Mouse (Mus musculus) ZHBTc4 (cell line): ENCODE measurements around the gene Iqce.

ENCODE experiments used
- DNase-seq: peaks from one replicate; pipeline ENCODE4 v3.0.0-alpha.2; 2011; ENCODE audit warnings: low read depth, low spot score

The Iqce gene

GRCm38 (mm10) chr5:140615321-140616109, 86.7 kb downstream of the Iqce start:
- DNase-seq, result no peak

DNA sequence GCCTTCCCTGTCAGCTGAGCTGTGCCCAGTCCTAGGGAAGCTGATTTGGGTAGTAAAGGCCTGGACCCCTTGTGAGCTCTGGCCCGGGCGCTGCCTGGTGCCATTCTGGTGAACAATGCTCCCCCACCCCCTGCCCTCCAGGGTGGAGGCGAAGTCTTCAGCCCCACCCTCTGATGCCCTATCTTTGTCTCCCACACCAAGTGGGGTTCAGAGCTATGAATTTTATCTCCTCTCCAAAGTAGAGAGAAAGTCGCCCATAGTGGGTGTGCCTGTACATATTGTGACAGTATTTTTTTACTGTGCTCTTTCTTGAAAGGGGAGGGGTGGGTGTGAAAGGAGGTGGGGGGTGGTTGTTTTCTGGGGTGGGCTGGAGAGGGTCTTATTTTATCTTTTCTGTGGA, 87.3 kb downstream of the Iqce start:
- DNase-seq, result no peak

- no peak for DNase-seq
Observed at GRCm38 (mm10) chr5:140614141-140614540, 88.0 kb downstream of the Iqce start.

- no peak for DNase-seq
Observed at GRCm38 (mm10) chr5:140612191-140612590, 90.0 kb downstream of the Iqce start.
